Mouse (Mus musculus) ovary, postnatal 36 days (tissue): ENCODE measurements around the gene Erg28.

Experiments used
- DNase-seq: peaks from one replicate; pipeline ENCODE4 v3.0.0; 2022; ENCODE audit warnings: low spot score, mixed read lengths

The Erg28 gene

GRCm38 (mm10) chr12:85824438-85825264 is at the start of gene Erg28, which contains the start of gene Ttll5:
Erg28 (minus strand) TSS chr12:85824550.
Ttll5 (plus strand) TSS chr12:85824659.
- peak; percentile 94 for DNase-seq

DNA sequence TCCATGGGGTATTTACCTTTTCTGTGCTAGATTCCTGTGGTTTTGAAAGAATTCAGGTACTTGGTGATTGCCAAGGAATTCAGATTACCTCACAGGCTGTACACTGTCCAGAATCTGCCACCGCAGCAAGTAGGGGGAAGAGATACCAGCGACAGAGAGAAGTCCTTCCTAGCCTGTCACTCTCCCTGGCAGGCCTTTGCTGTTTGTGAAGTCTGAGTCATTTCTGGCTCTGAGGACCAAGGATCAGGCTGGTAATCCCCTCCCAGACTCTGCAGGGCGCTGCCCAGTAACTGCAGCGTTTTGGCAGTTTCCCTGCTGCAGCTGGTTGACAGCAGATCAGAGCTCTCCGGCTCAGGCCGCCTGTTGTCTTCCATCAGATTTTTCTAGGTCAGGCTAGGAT is 45.1 kb upstream of the Erg28 start:
- peak; percentile 28 for DNase-seq

DNA sequence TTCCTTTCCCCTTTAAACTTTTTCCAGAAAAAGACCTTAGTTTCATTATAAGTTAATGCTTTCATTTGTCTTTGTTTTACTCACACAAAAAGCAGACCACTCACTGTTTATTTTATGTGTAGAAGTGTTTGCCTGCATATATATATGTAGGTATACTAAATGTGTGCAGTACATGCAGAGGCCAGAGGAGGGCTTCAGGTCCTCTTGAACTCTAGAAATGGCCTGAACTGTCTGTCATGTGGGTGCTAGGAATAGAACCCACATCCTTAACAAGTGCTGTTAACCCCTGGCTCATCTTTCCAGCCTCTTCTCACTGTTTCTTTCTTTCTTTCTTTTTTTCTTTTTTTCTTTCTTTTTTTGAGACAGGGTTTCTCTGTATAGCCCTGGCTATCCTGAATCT is 42.8 kb upstream of the Erg28 start:
- DNase-seq: no peak

DNA sequence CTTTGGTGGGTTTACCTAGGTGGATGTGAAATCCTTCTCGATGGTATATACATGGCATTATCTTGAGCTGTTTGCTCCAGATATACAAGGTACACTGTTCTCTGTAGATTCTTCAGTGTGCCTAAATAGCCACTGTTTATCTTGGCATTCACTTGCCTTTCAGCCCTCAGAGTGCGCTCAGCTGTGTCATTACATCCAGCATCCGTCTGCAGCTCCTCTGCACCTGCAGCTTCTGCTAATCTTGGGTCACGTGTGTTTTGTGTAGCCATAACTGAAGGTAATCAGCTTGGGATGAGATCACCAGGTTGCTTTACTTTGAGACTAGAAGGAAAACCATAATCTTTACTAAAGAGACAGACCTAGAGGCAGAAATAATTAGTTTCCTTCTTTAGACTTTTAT is 42.3 kb upstream of the Erg28 start:
- no peak for DNase-seq

DNA sequence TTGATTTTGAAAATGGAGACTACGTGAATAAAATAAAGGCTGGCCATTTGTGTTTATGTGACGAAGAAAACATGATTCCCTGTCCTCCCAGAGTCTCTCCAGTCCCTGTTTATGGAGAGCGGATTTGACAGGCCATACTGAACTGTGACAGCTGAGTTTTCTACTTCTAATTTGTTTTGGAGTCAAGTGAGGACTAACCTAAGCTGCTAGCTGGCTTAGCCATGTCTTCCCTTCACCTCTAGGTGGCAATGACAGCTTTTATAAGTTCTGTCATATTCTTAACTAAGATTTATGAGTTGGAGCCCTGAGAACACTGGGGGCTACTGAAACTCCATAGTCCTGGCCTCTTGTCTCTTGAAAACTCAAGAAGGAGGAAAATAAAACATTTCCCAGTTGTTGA is 41.2 kb upstream of the Erg28 start:
- no peak for DNase-seq

DNA sequence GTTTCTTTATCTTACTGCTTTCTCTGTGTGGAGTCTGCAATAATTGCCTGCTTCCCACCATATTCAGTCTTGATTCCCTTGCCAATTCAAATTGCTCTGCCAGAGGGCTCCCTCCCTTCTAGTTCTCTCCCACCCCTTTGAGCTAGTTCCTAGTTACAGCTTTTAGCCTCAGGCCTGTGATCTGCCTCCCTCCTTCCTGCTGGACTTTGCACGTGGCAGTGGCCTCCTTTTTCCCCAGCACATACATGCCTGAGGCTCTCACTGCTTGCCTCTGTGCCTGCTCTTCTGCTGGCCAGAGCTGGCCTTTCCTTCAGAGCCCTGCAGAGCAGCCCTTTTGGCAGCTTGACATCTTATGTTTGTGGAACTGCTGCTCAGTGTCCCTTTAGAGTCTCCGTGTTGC is 38.2 kb upstream of the Erg28 start:
- no peak for DNase-seq

DNA sequence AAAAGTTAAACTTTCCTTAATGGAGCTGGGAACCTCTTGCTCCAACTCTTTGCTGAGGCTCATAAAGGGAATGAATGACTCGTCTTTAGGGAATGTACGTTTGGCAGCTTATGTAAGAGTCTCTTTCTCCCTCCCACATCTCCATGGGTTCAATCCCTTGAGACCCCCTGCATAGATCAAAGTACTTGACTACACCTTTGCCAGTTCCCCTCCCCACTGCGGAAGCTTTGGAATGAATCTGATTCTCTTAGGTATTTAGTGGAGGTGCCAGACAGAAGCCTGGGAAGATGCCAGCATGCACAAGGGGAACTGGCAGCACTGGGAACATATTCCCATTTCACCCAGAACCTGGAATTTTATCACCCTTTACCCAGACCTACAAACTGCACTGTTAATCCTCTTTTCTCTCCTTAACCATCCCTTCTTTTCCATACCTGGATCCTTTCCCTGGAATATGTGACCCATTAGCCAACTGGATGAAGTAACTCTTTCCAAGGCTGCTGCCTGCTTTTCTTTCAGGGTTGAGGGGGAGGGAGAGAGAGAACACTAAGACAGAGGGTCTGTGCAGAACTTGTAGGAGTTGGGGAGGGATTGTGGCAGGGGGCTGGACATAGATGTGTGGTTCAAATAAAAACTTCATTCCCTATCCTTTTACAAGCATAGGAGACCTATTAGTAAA is 35.3 kb upstream of the Erg28 start:
- no peak for DNase-seq

GRCm38 (mm10) chr12:85859111-85859510 is 34.8 kb upstream of the Erg28 start:
- DNase-seq: no peak

DNA sequence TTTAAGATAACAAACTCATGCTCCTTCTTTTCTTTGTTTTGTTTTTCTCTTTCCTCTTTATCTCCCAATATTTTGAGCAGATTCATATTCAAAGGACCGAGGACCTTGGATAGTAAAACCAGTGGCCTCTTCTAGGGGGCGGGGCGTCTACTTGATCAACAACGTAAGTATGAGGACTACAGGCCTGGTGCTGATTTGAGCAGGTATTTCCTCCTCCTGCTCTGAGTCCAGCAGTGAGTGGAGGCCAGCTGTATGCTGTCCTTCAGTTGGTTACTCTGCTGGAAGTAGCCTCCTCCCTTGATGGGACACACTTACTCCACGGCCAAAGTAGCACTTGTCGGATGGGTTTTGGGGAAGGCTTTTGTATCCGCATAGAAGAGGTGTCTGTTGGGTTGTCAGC is 33.0 kb upstream of the Erg28 start:
- DNase-seq: no peak

GRCm38 (mm10) chr12:85854271-85854670 is 29.9 kb upstream of the Erg28 start:
- no peak for DNase-seq

GRCm38 (mm10) chr12:85853836-85854235 is 29.5 kb upstream of the Erg28 start:
- DNase-seq: no peak

DNA sequence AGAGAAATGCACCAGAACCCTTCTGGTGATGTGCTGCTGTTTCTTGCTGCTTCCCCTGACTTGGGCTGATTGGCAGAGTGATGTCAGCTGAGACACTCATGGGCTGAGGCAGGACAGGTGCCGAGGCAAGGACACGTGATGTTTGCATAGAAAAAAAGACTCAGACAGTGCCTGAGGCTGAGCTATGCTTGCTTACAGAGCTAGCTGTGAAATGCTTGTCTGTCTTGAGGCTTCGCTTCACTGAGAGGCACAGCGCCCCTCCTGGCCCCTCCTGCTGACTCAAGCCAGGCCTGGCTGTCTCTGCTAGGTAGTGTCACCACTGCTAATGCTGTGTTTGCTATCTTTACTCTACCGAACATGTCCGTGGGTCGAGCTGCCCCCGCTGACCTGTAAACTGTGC is 26.3 kb upstream of the Erg28 start:
- no peak for DNase-seq

DNA sequence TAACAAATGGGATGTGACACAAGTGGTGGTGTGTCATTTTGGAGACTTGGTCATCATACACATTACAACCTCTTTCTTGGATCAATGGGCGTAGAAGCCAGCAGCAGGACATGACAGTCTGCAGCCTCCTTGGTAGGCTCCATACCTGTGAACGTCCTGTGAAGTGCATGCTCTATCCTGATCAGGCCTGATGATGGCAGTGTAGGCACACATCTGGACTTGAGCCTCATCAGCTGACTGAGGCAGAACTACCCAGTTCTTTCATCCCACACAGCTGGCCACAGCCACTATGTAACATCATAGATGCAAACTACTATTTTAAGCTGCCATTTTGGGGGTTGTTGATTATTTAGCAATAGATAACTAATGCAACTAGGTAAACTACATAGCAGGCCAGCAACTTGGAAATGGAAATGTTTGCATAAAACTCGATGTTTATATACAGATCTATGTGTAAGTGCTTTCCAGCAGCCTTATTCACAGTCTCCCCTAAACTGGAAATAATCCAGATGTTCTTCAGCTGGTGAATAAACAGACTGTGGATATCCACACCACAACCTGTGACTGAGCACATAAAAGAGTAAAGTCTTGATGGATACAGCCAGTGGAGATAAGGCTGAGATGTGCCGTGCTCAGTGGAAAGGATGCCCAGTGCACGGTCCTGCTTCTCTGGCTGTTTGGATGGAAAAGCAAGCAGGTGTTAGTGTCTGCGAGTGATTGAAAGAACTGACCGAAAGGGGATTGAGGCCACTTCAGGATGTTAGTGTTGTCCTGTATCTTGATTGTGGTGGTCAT is 24.0 kb upstream of the Erg28 start:
- peak; percentile 49 for DNase-seq

GRCm38 (mm10) chr12:85839371-85840000 is 15.1 kb upstream of the Erg28 start:
- no peak for DNase-seq

DNA sequence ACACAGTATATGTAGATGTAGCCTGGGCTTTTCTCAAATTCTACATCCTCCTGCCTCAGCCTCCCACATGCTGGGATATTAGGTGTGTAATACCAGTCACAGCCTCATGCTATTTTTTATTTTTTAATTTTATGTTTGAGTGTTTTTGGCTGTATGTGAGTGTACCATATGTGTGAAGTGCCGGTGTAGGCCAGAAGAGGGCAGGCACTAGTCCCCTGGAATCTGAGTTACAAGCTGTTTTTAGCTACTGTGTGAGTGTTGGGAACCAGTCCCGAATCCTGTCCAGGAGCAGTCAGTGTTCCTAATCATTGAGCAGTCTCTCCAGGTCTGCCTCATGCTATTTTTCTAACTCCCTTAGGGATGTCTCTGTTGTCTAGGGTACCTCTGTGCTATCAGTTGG is 13.4 kb upstream of the Erg28 start:
- no peak for DNase-seq

- no peak for DNase-seq
These were observed 10.2 kb upstream of the Erg28 start for GRCm38 (mm10) chr12:85834543-85834942.

GRCm38 (mm10) chr12:85830691-85831090 is 6.3 kb upstream of the Erg28 start:
- DNase-seq: no peak

DNA sequence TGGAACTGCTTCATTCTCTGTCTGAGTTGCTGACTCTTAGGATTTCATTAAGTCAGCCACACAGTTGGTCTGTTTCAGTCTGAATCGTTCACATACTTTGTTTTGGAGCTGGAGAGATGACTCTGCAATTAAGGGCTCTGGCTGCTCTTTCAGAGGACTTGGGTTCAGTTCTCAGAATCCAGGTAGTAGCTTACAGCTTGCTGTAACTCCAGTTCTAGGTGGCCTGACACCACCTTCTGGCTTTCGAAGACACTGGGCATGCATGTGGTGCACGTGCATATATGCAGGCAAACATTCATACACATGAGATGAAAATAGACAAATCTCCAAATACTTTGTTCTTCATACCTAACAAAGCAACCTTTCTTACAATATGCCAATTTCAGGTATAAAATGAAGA is 5.5 kb upstream of the Erg28 start:
- DNase-seq: no peak

DNA sequence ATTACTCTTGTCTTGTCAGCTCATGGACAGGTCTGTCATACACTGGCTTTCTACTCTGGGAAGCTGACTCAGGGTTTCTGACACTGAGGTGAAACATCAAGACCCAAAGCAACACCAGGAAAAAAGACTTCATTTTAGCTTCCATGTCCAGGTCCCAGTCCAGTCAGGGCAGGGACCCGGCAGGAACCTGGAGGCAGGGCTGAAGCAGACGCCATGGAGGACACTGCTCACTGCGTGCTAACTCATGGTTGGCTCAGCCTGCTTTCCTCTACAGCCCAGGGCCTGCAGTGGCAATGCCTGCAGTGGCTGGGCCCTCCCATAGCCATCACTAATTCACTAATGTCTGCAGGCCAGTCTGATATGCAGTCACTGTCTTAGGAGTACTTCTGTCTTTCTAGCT is 4.5 kb upstream of the Erg28 start:
- no peak for DNase-seq

DNA sequence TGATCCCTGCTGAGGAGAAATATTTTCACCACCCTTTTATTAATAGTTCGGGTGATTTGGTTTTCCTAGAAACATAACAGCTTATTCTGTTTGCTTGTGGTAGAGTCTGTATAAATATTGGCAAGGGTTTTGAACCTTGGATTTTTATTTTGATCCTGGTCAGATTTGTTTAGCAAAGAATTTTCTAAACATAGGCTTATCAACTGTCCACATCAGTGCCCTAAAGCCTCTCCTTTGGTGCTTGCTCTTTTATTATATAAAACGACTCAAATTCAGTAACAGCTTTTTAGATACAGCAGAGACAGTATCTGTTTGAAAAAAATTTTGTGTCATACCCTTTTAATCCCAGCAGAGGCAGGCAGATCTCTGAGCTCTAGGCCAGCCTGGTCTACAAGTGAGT is 1.5 kb upstream of the Erg28 start:
- DNase-seq: no peak

DNA sequence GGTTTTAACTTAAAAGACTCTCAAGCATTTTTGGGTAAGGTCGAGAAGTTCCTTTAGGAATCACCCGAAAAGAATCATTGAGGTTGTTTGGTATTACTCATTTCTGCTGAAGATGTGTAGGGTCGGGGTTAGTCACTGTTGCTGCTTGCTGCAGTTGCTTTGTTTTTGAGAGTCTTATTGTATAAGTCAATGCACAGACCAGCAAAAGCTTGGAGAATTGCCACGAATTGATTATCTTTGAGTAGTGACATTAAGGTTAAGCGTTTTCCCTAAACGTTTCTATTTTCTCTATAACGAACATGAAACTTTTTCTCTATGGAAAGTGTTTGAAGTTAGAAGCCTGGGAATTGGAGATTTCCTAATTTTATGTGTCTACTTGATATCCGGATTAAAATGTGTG is 1.0 kb upstream of the Erg28 start:
- DNase-seq: no peak

GRCm38 (mm10) chr12:85822051-85822450 is 2.3 kb downstream of the Erg28 start:
- DNase-seq: no peak
